Mouse (Mus musculus) WW6 (cell line): ENCODE measurements around the gene Ms4a13.
"Not testable (repeated sequence)": the region's sequence is repeated elsewhere in the genome, so short reads cannot be mapped to it uniquely, and the experiment has no call there.

Experiments used
- DNase-seq: peaks from one replicate; pipeline ENCODE4 v3.0.0-alpha.2; 2013; ENCODE audit warnings: low read depth, low spot score

Gene Ms4a13

DNA sequence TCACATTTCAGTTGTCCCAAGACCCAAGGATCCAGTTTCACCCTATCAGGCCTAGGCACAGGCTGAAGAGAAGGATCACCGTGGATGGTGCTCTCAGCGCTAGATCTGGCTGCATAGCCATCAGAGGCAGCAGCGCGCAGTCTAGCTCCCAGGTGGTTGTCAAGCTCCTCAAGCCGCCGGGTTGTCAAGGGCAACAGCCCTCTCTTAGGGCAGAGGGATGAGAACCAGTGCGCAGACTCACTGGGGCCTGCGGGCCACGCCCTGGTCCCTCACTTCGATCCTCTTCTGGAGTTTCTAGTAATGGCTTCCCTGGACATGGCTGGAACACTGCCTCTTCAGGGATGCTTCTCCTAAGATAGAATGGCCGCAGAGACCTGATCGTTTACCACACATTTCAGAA lies at the start of gene Ms4a13:
TSS of gene Ms4a13 (minus strand) at position 192 of the 400 bp plus-strand sequence.
- no peak for DNase-seq

DNA sequence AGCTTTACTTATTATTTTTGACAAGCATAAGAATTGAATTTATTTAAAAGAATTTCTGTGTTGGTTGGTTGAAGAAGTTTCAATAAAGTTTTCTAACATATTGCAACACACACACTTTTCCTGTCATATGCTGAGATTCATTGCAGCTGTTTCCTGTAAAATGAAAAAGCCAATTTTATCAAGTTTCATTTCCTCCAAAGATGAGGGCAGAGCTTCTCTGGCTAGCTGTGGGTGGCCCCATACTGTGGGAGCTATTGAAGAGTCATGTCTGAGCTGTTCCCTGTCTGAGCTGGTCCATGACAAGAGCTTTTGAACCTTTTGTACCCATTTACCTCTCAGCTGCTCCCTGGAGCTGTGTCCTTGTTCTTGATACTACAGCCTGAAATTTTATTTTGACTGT lies 47.7 kb upstream of the Ms4a13 start:
- DNase-seq = no peak

DNA sequence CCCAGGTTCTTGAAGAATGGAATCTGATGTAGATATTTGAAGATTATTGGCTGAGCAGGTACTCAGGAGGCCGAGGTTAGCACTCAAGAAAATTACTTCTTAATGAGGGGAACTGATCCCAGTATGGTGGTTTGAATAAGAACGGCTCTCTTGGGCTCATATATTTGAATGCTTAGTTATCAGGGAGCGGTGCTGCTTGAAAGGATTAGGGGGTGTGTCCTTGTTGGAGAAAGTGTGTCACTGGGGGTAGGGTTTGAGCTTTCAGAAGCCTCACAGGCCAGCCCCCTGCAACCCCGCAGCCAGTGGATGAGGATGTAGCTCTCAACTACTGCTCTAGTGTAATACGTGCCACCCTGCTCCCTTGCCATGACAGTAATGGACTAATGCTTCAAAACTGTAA lies 46.0 kb upstream of the Ms4a13 start:
- DNase-seq = no peak

DNA sequence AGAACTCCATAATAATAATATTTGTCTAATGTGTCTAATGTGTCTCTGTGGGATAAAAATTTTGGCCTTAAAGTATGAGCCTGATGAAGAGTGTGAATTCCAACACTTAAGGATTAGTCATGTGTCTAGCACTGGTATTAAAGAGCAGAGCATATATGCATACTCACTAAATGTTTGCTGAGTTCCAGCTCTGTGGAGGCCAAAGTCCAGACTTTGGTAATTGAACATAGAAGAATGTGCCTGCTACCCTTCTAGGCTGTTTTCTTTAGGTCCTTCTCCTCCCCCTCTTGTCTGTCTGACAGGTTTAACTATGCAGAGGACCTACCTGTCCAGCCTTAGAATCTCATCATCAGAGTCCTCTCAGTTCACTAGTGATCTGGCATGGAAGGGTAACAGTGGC lies 39.3 kb upstream of the Ms4a13 start:
- no peak for DNase-seq

DNA sequence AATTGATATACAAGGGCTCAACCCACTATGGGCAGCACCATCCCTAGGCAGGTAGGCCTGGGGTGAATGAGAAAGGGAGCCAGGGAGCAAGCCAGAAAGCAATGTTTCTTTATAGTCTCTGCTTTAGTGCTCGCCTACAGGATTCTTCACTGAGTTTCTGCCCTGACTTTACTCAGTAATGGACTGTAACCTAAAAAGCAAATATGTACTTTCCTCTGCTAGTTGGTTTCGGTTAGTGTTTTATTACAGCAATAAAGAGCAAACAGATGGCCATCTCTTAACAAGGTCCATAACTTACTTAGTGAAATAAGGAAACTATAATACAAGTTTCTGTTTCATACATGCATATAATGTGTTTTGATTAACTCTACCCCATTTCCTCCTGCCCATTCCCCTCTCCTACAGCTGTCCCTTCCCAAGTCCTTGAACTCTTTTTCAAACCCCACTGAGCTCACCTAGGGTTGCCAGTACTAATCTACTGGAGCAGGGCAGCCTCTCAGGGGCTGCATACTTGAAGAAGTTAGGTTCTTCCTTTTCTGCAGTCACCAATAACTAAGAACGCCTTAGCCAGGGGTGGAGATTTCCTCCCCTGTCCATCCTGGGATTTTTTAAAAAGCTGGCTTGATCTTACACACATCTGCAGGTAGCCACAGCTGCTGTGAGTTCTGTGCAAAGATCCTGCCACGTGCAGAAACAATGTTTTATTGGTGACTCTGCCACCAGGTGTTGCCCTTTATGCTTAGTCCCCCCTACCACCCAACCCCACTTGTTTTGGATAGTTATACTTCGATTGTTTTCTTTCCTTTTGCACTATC lies 38.6 kb upstream of the Ms4a13 start:
- no peak for DNase-seq

DNA sequence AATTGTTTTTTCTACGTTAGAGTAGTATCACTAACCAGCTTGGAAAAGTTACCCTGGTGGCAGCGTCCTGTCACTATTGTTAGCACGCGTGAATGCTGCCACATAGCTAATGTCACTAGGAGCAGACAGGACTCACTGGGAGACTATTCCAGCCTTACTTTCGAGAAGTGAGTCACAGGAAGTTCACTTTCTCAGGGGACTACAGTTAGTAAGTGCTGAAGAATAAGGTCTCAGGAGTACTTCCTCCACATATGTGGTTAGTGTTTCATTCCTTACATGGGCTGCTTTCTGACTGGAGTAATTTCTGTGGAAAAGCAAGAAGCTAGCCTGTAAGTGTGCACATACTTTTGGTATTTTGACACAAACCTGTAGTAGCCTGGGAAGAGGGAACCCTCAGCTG lies 37.7 kb upstream of the Ms4a13 start:
- DNase-seq = no peak

DNA sequence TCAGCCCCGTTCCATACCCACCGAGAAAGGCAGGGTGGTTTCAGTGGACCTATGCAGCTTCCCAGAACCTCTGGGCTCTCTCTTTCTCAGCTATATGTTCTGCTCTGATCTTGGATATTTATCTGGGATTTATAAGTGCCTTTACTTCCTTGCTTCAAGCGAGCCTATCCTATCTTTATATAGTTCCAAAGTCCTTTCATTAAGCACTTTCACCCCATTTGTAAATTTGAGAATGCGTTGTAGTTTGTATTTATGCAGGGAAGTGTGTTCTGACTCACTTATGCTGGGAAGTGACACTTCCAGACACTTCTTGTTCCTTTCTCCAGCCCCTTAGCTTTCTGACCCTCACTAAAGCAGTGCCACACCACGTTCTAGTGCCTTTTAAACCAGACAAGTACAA lies 35.8 kb upstream of the Ms4a13 start, which contains the start of gene Ms4a12:
TSS of gene Ms4a12 (minus strand) at position 101 of the 400 bp plus-strand sequence.
- DNase-seq = no peak

DNA sequence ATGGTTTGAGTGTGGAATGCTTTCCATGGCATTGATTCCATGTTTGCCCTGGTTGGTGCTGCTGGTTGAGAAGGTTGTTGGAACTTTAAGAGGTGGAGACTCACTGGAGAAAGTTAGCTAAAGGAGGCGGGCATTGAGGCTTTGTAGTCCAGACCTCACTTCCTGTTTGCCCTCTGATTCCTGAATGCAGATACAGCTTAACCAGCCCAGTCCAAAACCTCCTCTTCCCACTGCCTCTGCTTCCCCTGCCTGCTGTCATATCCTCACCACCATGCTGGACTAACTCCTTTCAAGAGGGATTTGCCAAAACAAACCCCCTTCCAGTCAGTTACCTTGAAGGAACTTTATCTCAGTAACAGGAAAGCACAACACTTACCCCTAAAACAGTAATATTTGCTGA lies 4.0 kb downstream of the Ms4a13 start:
- no peak for DNase-seq

DNA sequence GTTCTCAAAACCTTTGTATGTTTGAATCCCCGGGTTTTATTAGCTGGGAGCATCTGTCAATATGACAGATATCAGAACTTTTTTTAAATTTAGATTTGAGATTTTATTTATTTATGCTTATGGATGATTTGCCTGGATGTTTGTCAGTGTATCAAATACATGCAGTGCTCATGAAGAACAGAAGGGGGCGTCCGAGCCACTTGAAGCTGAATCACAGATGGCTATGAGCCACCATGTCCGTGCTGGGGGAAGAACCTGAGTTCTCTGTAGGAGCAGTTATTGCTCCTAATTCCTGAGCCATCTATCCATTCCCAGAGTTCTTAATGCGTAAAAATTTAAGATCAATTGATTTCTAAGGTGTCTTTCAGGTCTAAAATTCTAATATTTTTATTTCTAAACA lies 12.4 kb downstream of the Ms4a13 start:
- no peak for DNase-seq

DNA sequence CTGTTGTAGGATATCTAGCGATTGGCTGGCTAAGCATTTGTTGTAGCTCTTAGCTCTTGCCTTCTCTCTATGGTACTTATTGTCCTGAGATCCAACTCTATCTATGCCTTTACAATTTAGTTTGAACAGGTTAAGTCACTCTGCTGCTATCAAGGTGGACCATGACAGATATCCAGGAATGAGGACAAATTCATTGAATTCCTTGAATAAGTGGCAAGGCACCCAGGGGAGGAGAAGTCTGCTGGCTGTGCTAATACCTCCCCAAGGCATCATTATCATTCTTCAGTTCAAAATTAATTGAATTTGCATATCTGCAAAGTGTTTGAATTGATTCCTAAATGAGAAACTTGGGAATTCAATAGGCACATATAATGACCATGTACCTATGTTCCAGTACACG lies 19.1 kb downstream of the Ms4a13 start:
- DNase-seq = no peak

DNA sequence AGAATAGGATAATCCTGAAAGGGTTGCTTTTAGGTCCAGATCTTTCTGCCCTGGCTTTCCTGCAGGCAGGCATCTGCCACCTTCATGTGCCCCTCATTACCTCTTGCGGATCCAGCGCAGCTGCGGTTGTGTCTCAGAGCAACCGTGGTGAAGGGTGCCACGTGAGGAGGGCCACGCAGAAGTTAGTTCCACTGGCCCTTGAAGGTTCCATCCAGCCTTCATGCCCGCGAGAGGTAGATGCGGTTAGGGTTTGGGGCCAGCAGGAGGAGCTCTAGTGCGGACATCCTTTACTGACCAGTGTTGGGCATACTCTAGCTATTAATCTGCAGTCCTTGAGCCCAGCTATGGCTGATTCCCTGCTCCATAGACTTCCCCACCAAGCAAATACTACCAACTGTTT lies 31.4 kb downstream of the Ms4a13 start, which contains the start of gene 1700025F22Rik:
TSS of gene 1700025F22Rik (minus strand) at position 149 of the 400 bp plus-strand sequence.
- DNase-seq = no peak

DNA sequence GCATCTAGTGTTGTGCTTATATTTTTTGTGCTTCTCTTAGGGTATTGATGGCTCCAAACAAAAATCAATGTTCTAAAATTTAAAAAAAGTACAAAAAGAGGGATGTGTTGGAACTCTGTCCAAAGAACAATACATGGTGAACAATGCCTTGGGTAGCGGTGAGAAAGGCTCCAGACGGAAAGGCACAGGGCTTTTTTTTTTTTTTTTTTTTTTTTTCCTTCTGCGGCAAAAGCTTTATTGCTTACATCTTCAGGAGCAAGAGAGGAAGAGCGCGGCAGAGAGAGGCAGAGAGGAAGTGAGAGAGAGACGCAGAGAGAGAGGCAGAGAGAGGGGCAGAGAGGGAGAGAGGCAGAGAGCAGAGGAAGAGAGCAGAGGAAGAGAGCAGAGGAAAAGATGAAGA lies 38.6 kb downstream of the Ms4a13 start:
- DNase-seq = not testable (repeated sequence)

DNA sequence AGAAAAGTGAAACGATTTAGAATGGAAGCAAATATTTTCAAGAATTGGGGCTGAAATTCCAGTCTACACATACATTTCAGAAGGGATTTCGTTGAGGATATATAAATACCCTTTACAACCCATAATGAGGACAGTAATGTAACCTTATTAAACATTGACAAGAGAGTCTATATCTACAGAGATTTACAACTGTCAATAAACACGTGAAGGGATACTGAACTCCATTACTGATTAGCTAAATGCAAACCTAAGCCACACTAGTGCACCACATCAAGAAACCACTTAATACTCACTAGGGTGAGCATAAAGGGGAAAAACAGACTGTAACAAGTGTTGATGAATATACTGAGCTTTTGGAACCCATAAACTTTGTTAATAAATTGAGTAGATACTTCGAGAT lies 61.2 kb downstream of the Ms4a13 start:
- DNase-seq = no peak

DNA sequence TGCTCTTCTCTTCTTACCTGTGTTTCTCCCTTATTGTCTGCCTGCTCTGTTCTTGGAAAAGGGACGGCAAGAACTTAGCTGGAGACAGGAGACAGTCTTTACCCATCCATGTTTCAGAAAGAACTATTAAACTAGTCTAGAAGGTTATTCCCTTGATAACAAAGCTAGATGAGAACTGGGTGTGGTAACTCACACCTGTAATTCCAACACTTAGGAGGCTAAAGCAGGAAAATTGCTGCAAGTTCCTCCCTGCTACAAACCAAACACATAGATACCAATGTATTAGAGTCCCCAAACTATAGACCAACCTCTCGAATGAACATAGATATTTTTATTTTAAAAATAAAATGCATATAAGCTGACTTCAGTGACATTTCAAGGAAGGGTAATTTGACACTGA lies 61.7 kb downstream of the Ms4a13 start:
- DNase-seq = no peak

DNA sequence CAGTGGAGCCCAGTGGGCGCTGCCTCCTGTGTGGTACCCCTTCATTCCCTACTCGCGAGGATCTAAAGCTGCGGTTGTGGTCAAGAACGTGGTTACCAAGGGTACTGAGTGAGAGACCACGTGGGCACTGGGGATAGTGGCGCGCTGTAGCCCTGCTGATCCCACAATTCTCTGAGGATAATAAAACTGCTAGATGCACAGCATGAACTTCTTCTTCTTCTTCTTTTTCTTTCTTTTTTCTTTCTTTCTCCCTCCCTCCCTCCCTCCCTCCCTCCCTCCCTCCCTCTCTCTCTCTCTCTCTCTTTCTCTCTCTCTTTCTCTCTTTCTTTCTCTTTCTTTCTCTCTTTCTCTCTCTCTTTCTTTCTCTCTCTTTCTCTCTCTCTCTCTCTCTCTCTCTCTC lies 65.8 kb downstream of the Ms4a13 start, which contains the start of gene 1700017D01Rik:
TSS of gene 1700017D01Rik (minus strand) at position 101 of the 400 bp plus-strand sequence.
- not testable (repeated sequence) for DNase-seq

DNA sequence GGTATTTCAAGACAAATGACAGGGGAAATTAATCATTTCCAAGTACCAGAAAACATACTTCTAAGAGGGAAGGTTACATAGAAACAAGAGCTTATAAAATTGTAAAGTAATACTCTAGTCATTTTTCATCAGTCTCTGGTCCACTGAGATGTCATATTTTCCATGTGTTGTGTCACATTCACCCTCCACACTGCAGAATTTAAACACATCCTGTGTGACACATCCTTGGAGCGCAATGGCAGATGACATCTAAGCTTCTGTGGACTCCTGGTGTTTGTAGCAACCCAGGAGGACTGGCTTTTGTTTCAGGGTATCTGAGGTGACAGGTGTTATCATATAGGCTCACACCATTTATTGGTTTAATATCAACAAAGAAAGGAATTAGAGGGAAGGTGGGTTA lies 66.8 kb downstream of the Ms4a13 start:
- no peak for DNase-seq

DNA sequence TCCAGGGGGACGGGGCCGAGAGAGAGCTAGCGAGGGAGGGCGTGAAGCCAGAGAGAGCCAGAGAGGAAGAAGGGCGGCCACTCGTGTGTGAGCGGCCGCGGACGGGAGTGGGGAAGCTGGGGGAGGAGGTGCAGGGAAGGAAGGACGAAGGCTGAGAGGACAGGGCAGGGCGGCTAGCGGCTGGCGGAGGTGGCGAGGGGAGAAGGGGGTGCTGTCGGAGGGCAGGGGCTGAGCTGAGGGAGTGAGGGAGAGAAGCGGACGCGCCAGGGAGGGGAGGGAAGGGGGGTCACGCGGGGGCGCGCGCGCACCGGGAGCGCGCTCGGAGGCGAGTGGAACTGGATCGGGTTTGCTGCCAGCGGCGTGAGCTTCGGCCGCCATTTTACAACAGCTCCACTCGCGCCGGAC lies 75.5 kb downstream of the Ms4a13 start:
- DNase-seq = not testable (repeated sequence)
